Mouse (Mus musculus): ENCODE data around the gene Chrm1. TPM values are rescaled to one million over a fixed set of nuclear protein-coding genes. Genes with fewer than 3 reads are reported as not detected.
"Not testable (repeated sequence)": the region's sequence is repeated elsewhere in the genome, so short reads cannot be mapped to it uniquely, and the experiment has no call there.

Gene Chrm1
- polyA plus RNA-seq, 2 experiments, result 0.01 TPM; not detected in 1

- not testable (repeated sequence) for H3K36me3 ChIP-seq (replicated peaks; ENCODE audit: control insufficient read depth, insufficient read depth, low read depth); DNase-seq (ENCODE audit: low read depth in 3 of 3, low spot score in 3 of 3); H3K9me3 ChIP-seq (ENCODE audit: control insufficient read depth, low read length); H3K4me2 ChIP-seq (ENCODE audit: low read depth); ATAC-seq (ENCODE audit: insufficient read depth); H3K27me3 ChIP-seq (ENCODE audit: control insufficient read depth, insufficient read depth, low read length); H3K4me3 ChIP-seq (ENCODE audit: insufficient read depth in 1 of 2, low read depth in 2 of 2, low read length in 2 of 2); H3K9ac ChIP-seq (replicated peaks)
- Histone ChIP-seq H3K4me1 (replicated peaks; ENCODE audit: control insufficient read depth in 2 of 2, insufficient read depth in 2 of 2, low read length in 1 of 2) (peaks cover 44 to 45% of the 10 kb centered on the region in 2 experiments), H3K27ac (peak overlapping the region; percentile 32; the same call in 1 of the 2 replicates)
- peak; percentile 44; the same call in 1 of the 2 replicates for TF ChIP-seq CTCF (IDR thresholded peaks at IDR 0.05; ENCODE audit: low read depth)
Measured at GRCm38 (mm10) chr19:8719037-8719436, 55.4 kb downstream of the Chrm1 start.

- peaks cover 26% of the 10 kb centered on the region for H3K36me3 ChIP-seq (replicated peaks; ENCODE audit: control insufficient read depth, insufficient read depth, low read depth)
- peak overlapping the region; percentile 79 to 97; a peak in 3 of 4 replicates for H3K4me3 ChIP-seq (ENCODE audit: insufficient read depth in 1 of 2, low read depth in 2 of 2, low read length in 2 of 2)
- H3K9ac ChIP-seq (replicated peaks), result peak overlapping the region; percentile 81
- no peaks in the 10 kb centered on the region for H3K27me3 ChIP-seq (ENCODE audit: control insufficient read depth, insufficient read depth, low read length)
- no peak for DNase-seq (ENCODE audit: low read depth in 3 of 3, low spot score in 3 of 3)
- H3K4me1 ChIP-seq (replicated peaks; ENCODE audit: control insufficient read depth in 2 of 2, insufficient read depth in 2 of 2, low read length in 1 of 2), result peaks cover 29 to 37% of the 10 kb centered on the region in 2 experiments
- peak overlapping the region; percentile 97 for H3K4me2 ChIP-seq (ENCODE audit: low read depth)
- TF ChIP-seq CTCF (IDR thresholded peaks at IDR 0.05; ENCODE audit: low read depth) (no peak), EP300 (IDR thresholded peaks at IDR 0.05; ENCODE audit: low read depth) (no peak)
- ATAC-seq (ENCODE audit: insufficient read depth), result no peak
- no peaks in the 10 kb centered on the region for H3K9me3 ChIP-seq (ENCODE audit: control insufficient read depth, low read length)
- 35% methylated on average over 1 of the region's 1 CpGs for WGBS (ENCODE audit: insufficient replicate concordance)
- H3K27ac ChIP-seq, result peak overlapping the region; percentile 94
Measured at GRCm38 (mm10) chr19:8721378-8721777, 57.8 kb downstream of the Chrm1 start.

- DNase-seq (ENCODE audit: low read depth in 3 of 3, low spot score in 3 of 3), result no peak
- peak overlapping the region; percentile 94 for H3K27ac ChIP-seq
- H3K4me2 ChIP-seq (ENCODE audit: low read depth), result peak overlapping the region; percentile 97
- no peak for TF ChIP-seq EP300 (IDR thresholded peaks at IDR 0.05; ENCODE audit: low read depth)
- no peak for TF ChIP-seq CTCF (IDR thresholded peaks at IDR 0.05; ENCODE audit: low read depth)
- peak overlapping the region; percentile 81 for H3K9ac ChIP-seq (replicated peaks)
- H3K4me3 ChIP-seq (ENCODE audit: insufficient read depth in 1 of 2, low read depth in 2 of 2, low read length in 2 of 2), result peak overlapping the region; percentile 79 to 97
- WGBS (ENCODE audit: insufficient replicate concordance), result 37% methylated on average over 4 of the region's 4 CpGs
- no peaks in the 10 kb centered on the region for H3K9me3 ChIP-seq (ENCODE audit: control insufficient read depth, low read length)
- H3K27me3 ChIP-seq (ENCODE audit: control insufficient read depth, insufficient read depth, low read length), result no peaks in the 10 kb centered on the region
- peaks cover 24 to 32% of the 10 kb centered on the region in 2 experiments for H3K4me1 ChIP-seq (replicated peaks; ENCODE audit: control insufficient read depth in 2 of 2, insufficient read depth in 2 of 2, low read length in 1 of 2)
- ATAC-seq (ENCODE audit: insufficient read depth), result no peak
- peaks cover 33% of the 10 kb centered on the region for H3K36me3 ChIP-seq (replicated peaks; ENCODE audit: control insufficient read depth, insufficient read depth, low read depth)
Measured at GRCm38 (mm10) chr19:8722021-8722420, 58.4 kb downstream of the Chrm1 start.

- peaks cover 20 to 27% of the 10 kb centered on the region in 2 experiments for H3K4me1 ChIP-seq (replicated peaks; ENCODE audit: control insufficient read depth in 2 of 2, insufficient read depth in 2 of 2, low read length in 1 of 2)
- H3K9me3 ChIP-seq (ENCODE audit: control insufficient read depth, low read length), result no peaks in the 10 kb centered on the region
- peak overlapping the region; percentile 79 to 97 for H3K4me3 ChIP-seq (ENCODE audit: insufficient read depth in 1 of 2, low read depth in 2 of 2, low read length in 2 of 2)
- peak overlapping the region; percentile 81 for H3K9ac ChIP-seq (replicated peaks)
- DNase-seq (ENCODE audit: low read depth in 3 of 3, low spot score in 3 of 3) (no peak), ATAC-seq (ENCODE audit: insufficient read depth) (peak; percentile 7; the same call in 1 of the 2 replicates)
- TF ChIP-seq CTCF (IDR thresholded peaks at IDR 0.05; ENCODE audit: low read depth) (no peak), EP300 (IDR thresholded peaks at IDR 0.05; ENCODE audit: low read depth) (no peak)
- H3K27me3 ChIP-seq (ENCODE audit: control insufficient read depth, insufficient read depth, low read length), result no peaks in the 10 kb centered on the region
- peak overlapping the region; percentile 97 for H3K4me2 ChIP-seq (ENCODE audit: low read depth)
- H3K36me3 ChIP-seq (replicated peaks; ENCODE audit: control insufficient read depth, insufficient read depth, low read depth), result peaks cover 34% of the 10 kb centered on the region
- H3K27ac ChIP-seq, result peak overlapping the region; percentile 94
- WGBS (ENCODE audit: insufficient replicate concordance), result under 1% methylated on average over 5 of the region's 5 CpGs
Measured at GRCm38 (mm10) chr19:8722559-8722906, 58.9 kb downstream of the Chrm1 start.

GRCm38 (mm10) chr19:8722907-8723573, 59.5 kb downstream of the Chrm1 start, which contains the start of gene Slc3a2:
TSS of gene Slc3a2 (minus strand) at chr19:8723369.
- DNase-seq (ENCODE audit: low read depth in 3 of 3, low spot score in 3 of 3), result peak; percentile 98
- Histone ChIP-seq H3K4me1 (replicated peaks; ENCODE audit: control insufficient read depth in 2 of 2, insufficient read depth in 2 of 2, low read length in 1 of 2) (peaks cover 19 to 26% of the 10 kb centered on the region in 2 experiments), H3K4me2 (ENCODE audit: low read depth) (peak within 1 kb of the TSS; percentile 97), H3K4me3 (ENCODE audit: insufficient read depth in 1 of 2, low read depth in 2 of 2, low read length in 2 of 2) (peak within 1 kb of the TSS; percentile 97 to 98), H3K27ac (peak within 1 kb of the TSS; percentile 96), H3K9me3 (ENCODE audit: control insufficient read depth, low read length) (no peaks in the 10 kb centered on the region), H3K9ac (replicated peaks) (peak within 1 kb of the TSS; percentile 100), H3K27me3 (ENCODE audit: control insufficient read depth, insufficient read depth, low read length) (no peaks in the 10 kb centered on the region), H3K36me3 (replicated peaks; ENCODE audit: control insufficient read depth, insufficient read depth, low read depth) (peaks cover 34% of the 10 kb centered on the region)
- no peak; the same call in 1 of the 2 replicates for TF ChIP-seq CTCF (IDR thresholded peaks at IDR 0.05; ENCODE audit: low read depth)
- peak; percentile 58 for TF ChIP-seq EP300 (IDR thresholded peaks at IDR 0.05; ENCODE audit: low read depth)
- ATAC-seq (ENCODE audit: insufficient read depth), result peak; percentile 91
- under 1% methylated on average over 50 of the region's 50 CpGs for WGBS (ENCODE audit: insufficient replicate concordance)

All from liver, embryonic 14.5 days (tissue).